Mouse (Mus musculus): ENCODE results near the gene Ccnl1. TPM values are rescaled to one million over a fixed set of nuclear protein-coding genes. Genes with fewer than 3 reads are reported as not detected.

Ccnl1 gene
- polyA plus RNA-seq, 1 experiment from 2014 or later: 47.6 TPM

GRCm38 (mm10) chr3:65960291-65960945 is 2.4 kb upstream of the Ccnl1 start:
- no peak for ATAC-seq
- no peak for TF ChIP-seq CTCF (IDR thresholded peaks at IDR 0.05; ENCODE audit: low read depth)
- 93% methylated on average over 5 of the region's 5 CpGs for WGBS

GRCm38 (mm10) chr3:65959416-65960001 is 1.5 kb upstream of the Ccnl1 start:
- Histone ChIP-seq H3K36me3 (ENCODE audit: control insufficient read depth, insufficient read depth) (peaks cover 10% of the 10 kb centered on the region), H3K27me3 (replicated peaks; ENCODE audit: control insufficient read depth, insufficient read depth, low read length) (no peaks in the 10 kb centered on the region), H3K9ac (ENCODE audit: low read depth, low read length) (peak overlapping the region; percentile 22; the same call in 1 of the 2 replicates), H3K9me3 (ENCODE audit: control insufficient read depth) (no peaks in the 10 kb centered on the region), H3K27ac (ENCODE audit: low read depth, low read length) (no peak overlapping the region), H3K4me3 (ENCODE audit: low read depth, low read length) (peak overlapping the region; percentile 95; the same call in 1 of the 2 replicates), H3K4me1 (replicated peaks; ENCODE audit: control insufficient read depth, insufficient read depth, low read length) (peaks cover 9% of the 10 kb centered on the region; the same call in 1 of the 2 replicates), H3K4me2 (replicated peaks; ENCODE audit: low read depth) (peak overlapping the region; percentile 80)
- 68% methylated on average over 3 of the region's 3 CpGs for WGBS
- no peak for ATAC-seq
- no peak for TF ChIP-seq CTCF (IDR thresholded peaks at IDR 0.05; ENCODE audit: low read depth)

More at GRCm38 (mm10) chr3:65960291-65960945, 2.4 kb upstream of the Ccnl1 start:
- Histone ChIP-seq H3K9me3 (ENCODE audit: control insufficient read depth) (no peaks in the 10 kb centered on the region), H3K4me1 (replicated peaks; ENCODE audit: control insufficient read depth, insufficient read depth, low read length) (peaks cover 9% of the 10 kb centered on the region; the same call in 1 of the 2 replicates), H3K9ac (ENCODE audit: low read depth, low read length) (no peak overlapping the region), H3K27me3 (replicated peaks; ENCODE audit: control insufficient read depth, insufficient read depth, low read length) (no peaks in the 10 kb centered on the region), H3K27ac (ENCODE audit: low read depth, low read length) (no peak overlapping the region), H3K4me2 (replicated peaks; ENCODE audit: low read depth) (no peak overlapping the region), H3K36me3 (ENCODE audit: control insufficient read depth, insufficient read depth) (peaks cover 10% of the 10 kb centered on the region; the same call in 1 of the 2 replicates), H3K4me3 (ENCODE audit: low read depth, low read length) (no peak overlapping the region)

- WGBS: 11% methylated on average over 9 of the region's 9 CpGs
- TF ChIP-seq CTCF (IDR thresholded peaks at IDR 0.05; ENCODE audit: low read depth): no peak
- ATAC-seq: no peak
- Histone ChIP-seq H3K4me1 (replicated peaks; ENCODE audit: control insufficient read depth, insufficient read depth, low read length) (peaks cover 9% of the 10 kb centered on the region; the same call in 1 of the 2 replicates), H3K9me3 (ENCODE audit: control insufficient read depth) (no peaks in the 10 kb centered on the region), H3K9ac (ENCODE audit: low read depth, low read length) (peak overlapping the region; percentile 99), H3K27ac (ENCODE audit: low read depth, low read length) (peak overlapping the region; percentile 100), H3K4me2 (replicated peaks; ENCODE audit: low read depth) (peak overlapping the region; percentile 80), H3K27me3 (replicated peaks; ENCODE audit: control insufficient read depth, insufficient read depth, low read length) (no peaks in the 10 kb centered on the region), H3K36me3 (ENCODE audit: control insufficient read depth, insufficient read depth) (peaks cover 15% of the 10 kb centered on the region), H3K4me3 (ENCODE audit: low read depth, low read length) (peak overlapping the region; percentile 95)
Observed at GRCm38 (mm10) chr3:65958840-65959185, 764 bp upstream of the Ccnl1 start.

GRCm38 (mm10) chr3:65957271-65958101 is 563 bp downstream of the Ccnl1 start:
- TF ChIP-seq CTCF (IDR thresholded peaks at IDR 0.05; ENCODE audit: low read depth): peak; percentile 53
- peaks cover 9% of the 10 kb centered on the region; the same call in 1 of the 2 replicates for H3K4me1 ChIP-seq (replicated peaks; ENCODE audit: control insufficient read depth, insufficient read depth, low read length)
- ATAC-seq: peak; percentile 66
- peak overlapping the region; percentile 100 for H3K27ac ChIP-seq (ENCODE audit: low read depth, low read length)
- under 1% methylated on average over 82 of the region's 94 CpGs for WGBS
- H3K36me3 ChIP-seq (ENCODE audit: control insufficient read depth, insufficient read depth): peaks cover 15% of the 10 kb centered on the region
- peak overlapping the region; percentile 95 for H3K4me3 ChIP-seq (ENCODE audit: low read depth, low read length)
- H3K9me3 ChIP-seq (ENCODE audit: control insufficient read depth): no peaks in the 10 kb centered on the region
- H3K9ac ChIP-seq (ENCODE audit: low read depth, low read length): peak overlapping the region; percentile 99
- no peaks in the 10 kb centered on the region for H3K27me3 ChIP-seq (replicated peaks; ENCODE audit: control insufficient read depth, insufficient read depth, low read length)
- peak overlapping the region; percentile 80 for H3K4me2 ChIP-seq (replicated peaks; ENCODE audit: low read depth)

GRCm38 (mm10) chr3:65954499-65955391 is 3.3 kb downstream of the Ccnl1 start:
- no peak for TF ChIP-seq CTCF (IDR thresholded peaks at IDR 0.05; ENCODE audit: low read depth)
- H3K9ac ChIP-seq (ENCODE audit: low read depth, low read length): no peak overlapping the region
- peak overlapping the region; percentile 11; the same call in 1 of the 2 replicates for H3K4me3 ChIP-seq (ENCODE audit: low read depth, low read length)
- H3K36me3 ChIP-seq (ENCODE audit: control insufficient read depth, insufficient read depth): peaks cover 26% of the 10 kb centered on the region
- peak overlapping the region; percentile 39; the same call in 1 of the 2 replicates for H3K4me2 ChIP-seq (replicated peaks; ENCODE audit: low read depth)
- H3K27ac ChIP-seq (ENCODE audit: low read depth, low read length): no peak overlapping the region
- no peaks in the 10 kb centered on the region for H3K27me3 ChIP-seq (replicated peaks; ENCODE audit: control insufficient read depth, insufficient read depth, low read length)
- 54% methylated on average over 8 of the region's 8 CpGs for WGBS
- H3K4me1 ChIP-seq (replicated peaks; ENCODE audit: control insufficient read depth, insufficient read depth, low read length): peaks cover 9% of the 10 kb centered on the region; the same call in 1 of the 2 replicates
- no peak for ATAC-seq
- no peaks in the 10 kb centered on the region for H3K9me3 ChIP-seq (ENCODE audit: control insufficient read depth)
